Mouse (Mus musculus) right cerebral cortex, postnatal 36 days (tissue): ENCODE data around the gene Snrk.
"Not testable (repeated sequence)": the region's sequence is repeated elsewhere in the genome, so short reads cannot be mapped to it uniquely, and the experiment has no call there.

Experiments
- DNase-seq, 2 experiments: peaks; one replicate each; pipeline ENCODE4 v3.0.0; 2022; ENCODE audit warnings: low spot score in 2 of 2, mixed read lengths in 1 of 2

Snrk gene

GRCm38 (mm10) chr9:122143219-122143618 lies 26.2 kb downstream of the Snrk start:
- no peak for DNase-seq

- no peak for DNase-seq
Observed at GRCm38 (mm10) chr9:122144776-122145175, 27.7 kb downstream of the Snrk start.

GRCm38 (mm10) chr9:122145677-122146076 lies 28.6 kb downstream of the Snrk start:
- no peak for DNase-seq

GRCm38 (mm10) chr9:122146124-122146870 lies 29.2 kb downstream of the Snrk start:
- DNase-seq: no peak

DNA sequence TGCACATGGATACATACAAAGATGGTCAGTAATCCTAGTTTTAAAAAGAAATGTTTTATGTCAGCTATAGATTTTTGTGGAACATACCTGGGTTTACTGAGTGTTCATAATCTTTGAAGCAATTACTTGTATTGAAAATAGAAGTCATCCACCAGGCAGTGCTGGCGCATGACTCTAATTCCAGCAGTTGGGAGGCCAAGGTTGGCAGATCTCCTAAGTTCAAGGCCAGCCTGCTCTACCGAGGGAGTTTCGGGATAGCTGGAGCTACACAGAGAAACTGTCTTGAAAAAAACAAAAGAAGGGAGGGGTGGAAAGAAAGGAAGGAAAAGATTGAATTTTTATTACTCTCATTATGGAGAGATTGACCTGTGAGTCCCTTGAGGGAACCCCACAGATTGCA lies 31.3 kb downstream of the Snrk start:
- DNase-seq: no peak

- no peak for DNase-seq
Observed at GRCm38 (mm10) chr9:122149997-122150826, 33.1 kb downstream of the Snrk start.

DNA sequence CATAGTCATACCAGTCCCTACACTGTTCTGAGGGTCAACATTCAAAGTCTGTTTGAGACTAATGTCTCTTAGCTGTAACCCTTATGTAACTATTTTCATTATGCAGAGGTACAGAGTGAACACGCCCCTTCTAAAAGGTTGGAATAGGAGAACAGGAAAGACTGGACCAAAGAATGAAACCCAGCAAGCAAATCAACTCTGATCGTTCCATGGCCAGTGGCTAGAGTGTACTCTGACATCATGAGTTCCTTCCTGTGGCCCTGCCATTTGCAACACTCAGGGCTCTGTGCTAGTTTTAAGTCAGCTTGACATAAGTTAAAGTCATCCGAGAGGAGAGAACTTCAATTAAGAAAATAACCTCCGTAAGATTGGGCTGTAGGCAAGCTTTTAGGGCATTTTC lies 35.0 kb downstream of the Snrk start:
- DNase-seq: no peak

DNA sequence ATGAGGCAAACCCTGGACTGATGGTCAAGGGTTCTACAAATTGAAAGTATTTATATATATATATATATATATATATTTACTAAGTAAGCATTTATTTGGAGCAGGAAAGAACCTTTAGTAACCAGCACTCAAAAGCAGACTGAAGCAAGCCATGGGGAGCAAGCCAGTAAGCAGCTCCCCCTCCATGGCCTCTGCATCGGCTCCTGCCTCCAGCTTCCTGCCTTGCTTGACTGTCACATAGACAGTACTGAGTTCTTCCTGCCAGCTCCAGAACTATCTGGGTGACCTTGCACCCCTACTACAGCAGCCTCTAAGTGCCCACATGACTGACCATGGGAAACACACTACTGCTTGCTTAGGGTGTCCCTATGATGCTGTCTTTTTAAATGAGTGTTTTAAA lies 35.4 kb downstream of the Snrk start:
- DNase-seq: no peak

DNA sequence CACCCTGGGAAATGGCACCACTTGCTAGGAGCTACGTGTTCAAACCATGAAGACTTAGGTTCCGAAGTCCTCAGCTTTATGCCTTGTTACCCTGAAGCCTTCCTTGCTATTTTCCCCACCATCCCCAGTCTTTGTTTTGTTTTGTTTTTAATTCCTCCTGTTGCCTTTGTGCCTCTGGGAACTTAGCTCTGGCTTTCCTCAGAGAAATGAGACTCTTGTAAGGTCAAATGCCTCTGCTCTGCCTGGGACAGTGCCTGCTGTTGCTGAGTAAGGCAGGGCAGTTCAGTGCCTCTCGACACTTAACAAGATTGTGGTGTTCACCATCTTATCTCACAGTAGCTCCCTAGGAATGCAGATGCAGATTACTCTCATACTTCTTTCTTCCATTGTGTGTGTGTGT lies 36.4 kb downstream of the Snrk start:
- DNase-seq: no peak

DNA sequence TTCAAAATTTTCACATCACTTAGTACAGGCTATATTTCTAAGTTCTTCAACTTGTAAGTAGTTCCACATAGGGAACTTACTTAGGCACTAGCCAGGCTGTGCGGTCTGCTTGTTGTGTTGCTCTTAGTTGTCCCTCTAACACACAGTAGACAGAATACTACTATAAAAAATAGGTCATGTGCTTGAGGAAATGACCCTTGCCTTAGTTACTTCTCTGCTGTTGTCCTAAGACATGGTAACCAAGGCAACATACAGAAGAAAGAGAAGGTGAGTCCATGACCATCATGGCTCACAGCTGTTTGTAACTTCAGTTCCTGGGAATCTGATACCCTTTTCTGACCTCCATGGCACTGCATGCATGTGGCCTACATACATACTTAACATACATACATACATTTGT lies 38.1 kb downstream of the Snrk start:
- no peak for DNase-seq

DNA sequence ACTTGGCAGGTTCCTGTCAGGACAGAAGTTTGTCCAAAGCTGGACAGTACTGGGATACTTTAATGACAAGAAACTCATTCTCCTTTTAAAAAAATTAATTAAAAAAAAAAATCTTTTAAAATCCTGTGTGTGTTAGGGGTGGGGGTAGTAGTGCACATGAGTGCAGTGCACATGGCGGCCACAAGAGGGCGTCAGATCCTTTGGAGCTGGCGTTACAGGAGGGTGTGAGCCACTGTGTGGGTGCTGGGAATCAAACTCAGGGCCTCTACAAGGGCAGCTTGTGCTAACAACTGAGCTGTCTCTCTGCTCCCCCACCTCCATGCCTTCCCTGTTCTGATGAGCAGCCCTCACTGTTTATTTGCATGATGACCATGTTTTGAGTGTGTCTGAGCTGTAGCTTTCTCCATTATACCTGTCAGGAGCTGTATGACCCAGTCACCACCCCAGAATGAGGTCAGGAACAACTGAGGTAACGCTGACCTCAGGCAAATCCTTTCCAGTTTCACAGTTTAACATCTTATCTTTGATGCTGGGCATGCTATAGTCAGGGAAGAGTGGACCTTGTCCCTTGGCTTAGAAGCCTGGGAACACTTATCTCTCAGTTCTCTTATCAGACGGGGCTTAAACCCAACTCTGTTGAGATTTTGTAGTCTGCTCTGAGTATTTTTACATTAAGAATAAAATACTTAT lies 39.5 kb downstream of the Snrk start:
- DNase-seq: no peak

GRCm38 (mm10) chr9:122157079-122157441 lies 40.0 kb downstream of the Snrk start:
- peak; percentile 29 to 39 for DNase-seq

GRCm38 (mm10) chr9:122164535-122164934 lies 47.5 kb downstream of the Snrk start:
- DNase-seq: no peak

DNA sequence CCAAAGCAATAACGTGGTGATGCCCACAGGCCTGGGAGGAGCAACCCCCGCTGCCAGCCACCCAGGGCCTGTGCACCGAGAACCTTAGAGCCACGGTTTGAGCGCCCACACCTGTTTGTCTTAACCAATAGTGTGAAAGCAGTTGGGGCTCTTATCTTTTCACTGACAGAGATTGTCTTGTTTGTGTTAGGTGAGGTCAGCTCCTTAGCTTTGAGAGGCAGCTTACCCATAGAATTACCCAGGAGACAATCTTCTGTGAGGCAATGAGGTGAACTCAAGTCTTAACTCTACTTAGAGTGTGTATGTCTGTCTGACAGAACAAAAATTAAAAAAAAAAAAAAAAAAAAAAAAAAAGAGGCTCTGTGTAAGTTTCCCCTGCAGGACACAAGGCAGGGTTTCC lies 50.7 kb downstream of the Snrk start:
- DNase-seq: not testable (repeated sequence)

DNA sequence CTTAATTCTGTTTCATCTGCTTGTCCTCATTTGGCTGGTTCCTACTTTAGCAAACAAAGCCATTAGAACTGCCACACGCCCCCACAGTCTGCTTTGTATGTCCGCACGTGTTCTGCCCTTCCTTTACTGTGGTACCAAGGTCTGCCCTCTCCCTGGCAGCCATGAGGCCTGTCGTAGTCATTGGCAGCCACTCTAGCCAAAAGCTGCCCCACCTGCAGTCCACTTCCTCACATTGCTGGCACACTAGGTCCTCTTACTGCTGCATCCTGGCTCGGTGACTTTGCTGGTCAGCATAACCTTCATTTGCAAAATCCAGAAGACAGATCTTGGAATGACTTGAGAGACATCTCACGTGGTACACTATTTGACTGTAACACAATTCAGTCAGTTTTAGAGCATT lies 52.8 kb downstream of the Snrk start:
- DNase-seq: no peak

GRCm38 (mm10) chr9:122172612-122173186 lies 55.6 kb downstream of the Snrk start:
- no peak for DNase-seq

DNA sequence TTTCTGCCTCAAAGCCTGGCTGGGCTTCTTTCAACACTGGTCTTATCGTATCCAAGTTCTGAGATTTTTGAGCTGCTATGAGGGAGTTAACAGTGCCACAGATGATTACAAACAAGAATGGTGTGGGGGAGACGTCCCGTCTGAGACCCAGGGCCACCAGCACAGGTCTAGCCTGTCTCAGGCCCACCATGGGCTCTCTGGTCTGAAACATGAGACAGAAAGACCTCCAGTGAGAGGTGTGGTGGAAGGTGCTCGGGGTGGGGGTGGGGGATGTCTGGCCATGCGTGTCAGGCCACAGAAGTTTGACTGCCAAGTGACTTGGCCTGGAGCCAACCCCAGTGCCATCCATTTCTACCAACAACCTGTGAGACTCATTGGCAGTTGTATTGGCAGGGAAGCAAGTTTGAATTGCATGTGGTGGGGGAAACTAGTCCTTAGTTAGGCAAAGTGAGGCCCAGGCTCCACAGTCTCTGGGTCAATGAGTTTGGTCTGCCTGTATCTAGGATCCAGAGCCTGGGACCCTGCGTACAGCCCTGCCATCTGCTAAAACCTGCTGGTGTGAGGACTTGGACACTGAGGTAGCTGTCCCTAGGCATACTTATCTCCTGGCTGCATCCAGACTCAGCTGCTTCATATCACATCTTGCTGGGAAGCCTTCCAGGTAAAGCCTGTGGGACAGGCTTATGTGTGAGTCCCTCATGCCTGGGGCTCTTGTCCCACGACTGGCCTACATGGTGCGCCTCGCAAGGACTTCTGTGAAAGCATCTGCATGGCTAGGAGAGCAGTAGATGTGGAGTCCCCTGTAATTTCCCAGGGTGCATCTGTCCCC lies 56.6 kb downstream of the Snrk start:
- DNase-seq: no peak

DNA sequence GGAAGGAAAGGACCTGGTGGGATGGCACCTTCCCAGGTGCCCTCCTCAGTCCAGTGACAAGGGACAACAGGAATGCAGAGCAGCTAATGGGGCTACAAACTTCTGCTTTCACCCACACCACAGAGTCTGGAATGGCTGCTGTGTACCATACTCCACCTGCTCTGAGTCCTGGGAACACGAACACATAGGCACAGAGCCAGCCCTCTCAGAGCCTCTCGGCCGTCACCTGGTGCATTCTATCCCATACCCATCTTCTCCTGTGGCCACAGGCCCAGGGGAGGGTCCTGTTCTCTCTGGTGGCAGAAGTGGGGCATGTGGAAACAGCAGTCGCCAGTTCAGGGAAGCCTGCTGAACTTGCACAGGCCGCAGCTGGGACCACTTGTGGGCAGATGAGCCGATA lies 57.7 kb downstream of the Snrk start:
- DNase-seq: no peak

DNA sequence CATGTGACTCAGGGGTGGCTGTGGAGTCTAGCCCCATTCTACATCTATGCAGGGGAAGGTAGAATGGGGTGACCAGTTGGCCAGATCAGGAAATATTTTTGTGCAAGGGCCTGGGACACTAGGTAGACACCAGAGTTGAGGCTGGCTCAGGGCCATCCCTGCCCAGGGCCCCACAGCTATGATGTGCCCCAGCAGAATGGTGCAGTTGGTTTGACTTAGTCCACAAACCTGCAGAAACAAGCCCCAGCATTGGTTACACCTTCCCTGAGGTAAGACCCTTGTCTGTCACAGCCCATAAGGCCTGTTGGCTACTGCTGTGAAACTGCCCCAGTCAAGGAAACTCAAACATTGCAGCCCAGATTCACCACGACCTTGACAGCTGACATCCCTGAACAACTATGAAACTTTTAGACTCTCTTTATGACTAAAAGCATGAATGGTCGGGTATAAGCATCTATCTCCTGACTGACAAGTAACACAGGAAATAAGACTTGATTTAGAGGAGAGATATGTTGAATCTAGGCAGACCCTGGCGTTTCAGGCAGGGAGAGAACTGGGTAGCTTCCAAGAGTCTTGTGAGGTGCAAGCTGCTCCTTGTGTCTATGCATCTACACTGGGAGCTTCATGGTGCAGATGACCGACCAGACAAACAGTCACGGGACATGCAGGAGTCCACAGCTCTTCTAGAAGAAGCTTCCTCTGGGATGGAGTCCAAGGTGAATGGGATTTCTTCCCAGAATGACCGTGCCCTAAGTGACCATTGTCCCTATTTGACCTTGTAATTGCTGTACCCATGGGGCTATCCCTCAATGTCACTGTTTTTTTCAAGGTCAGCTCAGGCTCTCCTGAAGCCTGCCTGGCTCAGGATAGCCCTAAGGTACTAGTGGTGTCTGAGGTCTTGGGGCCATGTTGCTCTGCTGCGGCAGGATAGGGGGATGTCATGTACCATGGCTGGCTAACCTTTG lies 60.5 kb downstream of the Snrk start:
- DNase-seq: no peak

DNA sequence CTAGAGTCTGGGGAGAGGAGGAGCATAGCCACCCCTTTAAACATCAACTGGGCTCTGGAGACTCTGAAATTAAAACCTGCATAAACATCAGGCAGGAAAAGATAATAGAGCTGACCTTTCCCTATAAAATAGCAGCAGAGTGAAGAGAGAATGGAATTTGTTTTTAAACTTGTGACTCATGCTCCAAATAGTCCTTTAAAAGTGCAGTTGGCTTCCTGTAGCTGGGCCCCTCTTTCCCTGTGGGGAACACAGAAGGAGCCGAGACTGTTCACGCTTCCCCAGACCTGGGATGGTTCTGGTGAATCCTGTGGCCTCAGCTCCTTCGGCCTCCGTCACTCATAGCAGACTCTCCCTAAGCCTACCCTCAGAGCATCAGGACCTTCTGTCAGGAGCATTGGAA lies 61.4 kb downstream of the Snrk start:
- no peak for DNase-seq
